Mouse (Mus musculus): ENCODE results near the gene Gm21663.
"Not testable (repeated sequence)": the region's sequence is repeated elsewhere in the genome, so short reads cannot be mapped to it uniquely, and the experiment has no call there.

Gm21663 gene

DNA sequence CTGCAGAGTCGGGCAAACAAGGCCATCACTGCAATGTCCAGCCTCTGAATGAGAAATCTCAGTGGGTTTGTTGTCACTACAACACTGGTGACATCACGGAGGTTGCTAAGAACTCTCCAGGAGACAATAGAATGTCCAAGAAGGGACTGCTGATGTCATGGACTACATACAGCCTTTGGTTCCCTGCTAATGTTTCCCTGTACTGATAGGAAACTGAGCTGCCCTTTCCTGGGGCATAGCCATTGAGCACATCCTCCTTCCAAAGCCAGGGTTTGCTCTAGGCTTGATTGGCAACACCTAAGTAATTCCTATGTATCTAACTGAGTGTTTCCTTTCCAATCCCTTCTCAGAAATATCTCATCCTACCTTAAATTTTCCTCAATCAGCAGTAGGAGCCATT, at the start of gene Gm21663:
Gene Gm21663 (minus strand): TSS at position 101 of the 400 bp plus-strand sequence.
- DNase-seq = not testable (repeated sequence)

DNA sequence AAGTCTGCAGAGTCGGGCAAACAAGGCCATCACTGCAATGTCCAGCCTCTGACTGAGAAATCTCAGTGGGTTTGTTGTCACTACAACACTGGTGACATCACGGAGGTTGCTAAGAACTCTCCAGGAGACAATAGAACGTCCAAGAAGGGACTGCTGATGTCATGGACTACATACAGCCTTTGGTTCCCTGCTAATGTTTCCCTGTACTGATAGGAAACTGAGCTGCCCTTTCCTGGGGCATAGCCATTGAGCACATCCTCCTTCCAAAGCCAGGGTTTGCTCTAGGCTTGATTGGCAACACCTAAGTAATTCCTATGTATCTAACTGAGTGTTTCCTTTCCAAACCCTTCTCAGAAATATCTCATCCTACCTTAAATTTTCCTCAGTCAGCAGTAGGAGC, 46.4 kb upstream of the Gm21663 start, which contains the start of gene Gm21698:
Gene Gm21698 (minus strand): TSS at position 101 of the 400 bp plus-strand sequence.
- not testable (repeated sequence) for DNase-seq

DNA sequence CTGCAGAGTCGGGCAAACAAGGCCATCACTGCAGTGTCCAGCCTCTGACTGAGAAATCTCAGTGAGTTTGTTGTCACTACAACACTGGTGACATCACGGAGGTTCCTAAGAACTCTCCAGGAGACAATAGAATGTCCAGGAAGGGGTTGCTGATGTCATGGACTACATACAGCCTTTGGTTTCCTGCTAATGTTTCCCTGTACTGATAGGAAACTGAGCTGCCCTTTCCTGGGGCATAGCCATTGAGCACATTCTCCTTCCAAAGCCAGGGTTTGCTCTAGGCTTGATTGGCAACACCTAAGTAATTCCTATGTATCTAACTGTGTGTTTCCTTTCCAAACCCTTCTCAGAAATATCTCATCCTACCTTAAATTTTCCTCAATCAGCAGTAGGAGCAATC, 30.4 kb upstream of the Gm21663 start, which contains the start of gene Gm21680:
Gene Gm21680 (minus strand): TSS at position 101 of the 400 bp plus-strand sequence.
- DNase-seq = not testable (repeated sequence)

DNA sequence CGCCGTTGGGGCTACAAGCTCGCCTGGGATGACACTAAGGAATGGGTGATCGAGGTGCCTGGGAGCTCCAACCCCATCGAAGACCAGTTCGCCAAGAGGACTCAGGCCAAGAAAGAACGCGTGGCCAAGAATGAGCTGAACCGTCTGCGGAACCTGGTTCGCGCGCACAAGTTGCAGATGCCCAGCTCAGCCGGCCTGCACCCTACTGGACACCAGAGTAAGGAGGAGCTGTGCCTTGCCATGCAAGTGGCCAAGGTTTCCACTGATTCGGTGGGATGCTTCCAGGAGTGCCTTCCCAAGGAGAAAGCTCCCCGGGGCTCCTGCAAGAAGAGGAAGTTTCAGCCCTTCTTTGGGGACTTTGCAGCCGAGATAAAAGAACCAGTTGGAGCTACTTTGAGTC, 14.9 kb upstream of the Gm21663 start:
- not testable (repeated sequence) for DNase-seq

DNA sequence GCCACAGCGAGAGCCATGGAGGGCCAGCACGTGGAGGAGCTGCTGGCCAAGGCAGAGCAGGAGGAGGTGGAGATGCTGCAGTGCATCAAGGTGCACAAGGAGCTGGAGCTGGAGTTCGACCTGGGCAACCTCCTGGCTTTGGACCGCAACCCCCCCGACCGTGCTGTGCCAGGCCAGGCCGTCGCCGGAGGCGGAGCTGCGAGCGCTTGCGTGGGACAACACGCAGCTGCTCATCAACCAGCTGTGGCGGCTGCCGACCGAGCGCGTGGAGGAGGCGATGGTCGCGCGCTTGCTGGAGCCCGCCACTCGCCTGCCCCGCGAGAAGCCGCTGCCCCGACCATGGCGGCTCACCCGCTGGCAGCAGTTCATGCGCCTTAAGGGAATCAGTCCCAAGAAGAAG, 14.4 kb upstream of the Gm21663 start:
- DNase-seq = peak; percentile 46

DNA sequence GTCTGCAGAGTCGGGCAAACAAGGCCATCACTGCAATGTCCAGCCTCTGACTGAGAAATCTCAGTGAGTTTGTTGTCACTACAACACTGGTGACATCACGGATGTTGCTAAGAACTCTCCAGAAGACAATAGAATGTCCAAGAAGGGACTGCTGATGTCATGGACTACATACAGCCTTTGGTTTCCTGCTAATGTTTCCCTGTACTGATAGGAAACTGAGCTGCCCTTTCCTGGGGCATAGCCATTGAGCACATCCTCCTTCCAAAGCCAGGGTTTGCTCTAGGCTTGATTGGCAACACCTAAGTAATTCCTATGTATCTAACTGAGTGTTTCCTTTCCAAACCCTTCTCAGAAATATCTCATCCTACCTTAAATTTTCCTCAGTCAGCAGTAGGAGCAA, 12.1 kb upstream of the Gm21663 start, which contains the start of gene Gm21671:
Gene Gm21671 (minus strand): TSS at position 101 of the 400 bp plus-strand sequence.
- not testable (repeated sequence) for DNase-seq

DNA sequence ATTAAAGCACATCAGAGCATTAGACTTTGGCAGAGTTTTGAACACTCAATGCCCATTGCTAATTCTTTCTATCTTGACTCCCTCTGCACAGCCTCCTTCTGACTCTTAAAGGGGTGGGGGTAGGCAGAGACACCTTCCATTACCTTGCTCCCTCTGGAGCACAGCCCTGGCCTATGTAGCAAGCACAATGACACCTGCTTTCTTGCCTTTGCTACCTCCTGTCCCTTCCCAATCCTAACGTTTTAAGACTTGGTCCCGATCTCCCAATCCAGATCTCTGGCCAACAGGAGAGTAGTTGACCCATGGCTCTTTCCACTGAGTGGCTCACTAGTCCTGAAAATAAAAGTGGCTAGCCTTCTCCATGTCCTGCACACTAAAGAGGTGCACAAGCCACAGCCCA, 3.2 kb upstream of the Gm21663 start:
- not testable (repeated sequence) for DNase-seq

DNA sequence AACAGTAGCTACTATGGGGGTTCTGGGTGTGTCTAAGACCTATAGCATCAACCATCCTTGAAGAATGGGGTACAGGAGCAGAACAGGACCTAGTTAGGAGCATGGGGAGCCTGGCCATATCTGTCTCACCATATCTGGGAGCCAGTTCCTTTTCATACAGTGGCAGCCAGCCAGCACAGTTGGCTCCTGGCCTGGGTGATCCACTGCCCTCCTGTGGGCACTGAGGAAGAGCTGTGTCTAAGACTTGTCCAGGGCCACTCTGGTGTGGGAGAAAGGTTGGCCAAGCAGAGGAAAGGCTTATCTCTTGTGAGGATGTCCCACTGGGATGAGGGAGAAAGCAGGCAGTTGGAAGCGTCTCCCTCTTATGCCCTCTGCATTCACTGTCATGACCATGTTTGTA, 50.9 kb downstream of the Gm21663 start:
- no peak for DNase-seq

DNA sequence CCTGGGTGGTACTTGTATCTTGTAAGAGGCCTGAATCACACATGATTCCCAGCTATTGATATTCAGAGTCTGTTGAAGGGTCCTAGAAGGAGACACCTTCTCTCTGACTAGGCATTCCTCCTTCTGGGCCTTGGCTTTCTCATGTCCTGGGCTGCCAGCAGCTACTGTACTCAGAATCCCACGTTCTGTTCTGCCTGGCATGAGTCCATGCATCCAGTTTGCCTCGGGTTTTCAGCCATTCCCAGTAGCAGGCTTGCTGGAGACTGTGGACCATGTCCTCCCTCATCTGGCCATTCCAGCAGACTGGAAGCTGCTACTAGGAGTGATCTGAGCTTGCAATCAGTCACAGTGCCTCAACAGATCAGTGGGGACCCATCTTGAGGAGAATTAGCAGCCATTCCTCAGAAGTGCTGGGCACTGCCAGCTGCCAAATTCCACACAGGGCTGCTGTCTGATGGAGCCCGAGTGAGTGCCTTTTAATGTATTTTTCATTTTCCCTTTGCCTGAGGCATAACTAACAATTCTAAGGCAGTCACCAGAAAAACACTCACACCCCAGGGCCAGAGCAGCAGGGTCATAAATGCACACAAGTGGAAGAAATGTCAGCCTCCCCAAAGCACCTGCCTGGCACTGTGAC, 52.3 kb downstream of the Gm21663 start:
- peak; percentile 54 for DNase-seq

DNA sequence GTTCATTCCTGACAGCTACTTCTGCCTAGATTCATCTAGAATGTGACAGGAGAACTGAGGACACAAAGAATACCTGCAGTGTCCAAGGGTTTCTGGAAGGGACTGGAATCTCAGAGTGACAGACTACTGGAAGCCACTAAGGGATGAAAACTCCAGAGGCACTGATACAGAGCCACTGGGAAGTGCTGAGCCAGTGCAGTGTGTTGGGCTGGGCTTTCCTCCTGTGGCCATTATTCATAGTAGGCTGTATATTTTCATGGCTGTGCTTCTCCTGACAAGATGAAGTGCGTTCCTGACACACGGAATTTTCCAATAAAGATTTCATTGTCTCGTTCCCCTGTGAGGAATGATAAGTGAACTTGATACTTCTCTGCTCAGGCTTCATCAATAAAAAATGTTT, 55.5 kb downstream of the Gm21663 start:
- DNase-seq = no peak

Data from retina, postnatal 1 day (tissue).